Mouse (Mus musculus): ENCODE measurements around the gene Ifitm6. TPM values are rescaled to one million over a fixed set of nuclear protein-coding genes. Genes with fewer than 3 reads are reported as not detected.
"Not testable (repeated sequence)": the region's sequence is repeated elsewhere in the genome, so short reads cannot be mapped to it uniquely, and the experiment has no call there.

The Ifitm6 gene
- total RNA-seq, 4 experiments from 2014 or later = not detected

GRCm38 (mm10) chr7:140971479-140972171 lies 46.1 kb downstream of the Ifitm6 start:
- no peak for DNase-seq (ENCODE audit: low spot score in 2 of 2)

- no peak for DNase-seq (ENCODE audit: low spot score in 2 of 2)
Measured at GRCm38 (mm10) chr7:140970931-140971330, 46.8 kb downstream of the Ifitm6 start.

- DNase-seq (ENCODE audit: low spot score in 2 of 2) = not testable (repeated sequence)
Measured at GRCm38 (mm10) chr7:140968710-140969109, 49.0 kb downstream of the Ifitm6 start.

GRCm38 (mm10) chr7:140967862-140968591 lies 49.7 kb downstream of the Ifitm6 start:
- DNase-seq (ENCODE audit: low spot score in 2 of 2) = no peak

- DNase-seq (ENCODE audit: low spot score in 2 of 2) = no peak
Measured at GRCm38 (mm10) chr7:140966921-140967320, 50.8 kb downstream of the Ifitm6 start, which contains the start of gene Ifitm1. Gene Ifitm1, plus strand, starts transcription at chr7:140967221.

Other genes with a start within 250 kb of the Ifitm6 start
- not detected for gene Syce1, start 230.1 kb downstream of the Ifitm6 start, total RNA-seq (2022)
- gene Zfp941, start 195.7 kb downstream of the Ifitm6 start, total RNA-seq (2022) = under 1 TPM in 1 of 4 experiments, not detected in 3; 0.11 TPM
- not detected for gene Urah, start 182.9 kb downstream of the Ifitm6 start, total RNA-seq (2022)
- not detected for gene Scgb1c1, start 172.4 kb downstream of the Ifitm6 start, total RNA-seq (2022)
- gene Odf3, start 170.1 kb downstream of the Ifitm6 start, total RNA-seq (2022) = not detected
- not detected for gene Gm45785, start 161.6 kb downstream of the Ifitm6 start, total RNA-seq (2022)
- gene Ric8a, start 161.0 kb downstream of the Ifitm6 start, total RNA-seq (2022) = 10 to 100 TPM; 11.8 to 13.5 (median 13.1) TPM
- gene Bet1l, start 160.3 kb downstream of the Ifitm6 start, total RNA-seq (2022) = 1 to 10 TPM; 6.5 to 7.7 (median 6.8) TPM
- gene Psmd13, start 136.0 kb downstream of the Ifitm6 start, total RNA-seq (2022) = 10 to 100 TPM; 85.3 to 96.3 (median 89.9) TPM
- 10 to 100 TPM; 18.7 to 23.2 (median 22.2) TPM for gene Sirt3, start 135.6 kb downstream of the Ifitm6 start, total RNA-seq (2022)
- 1,000 to 10,000 TPM; 1,780 to 2,019 (median 1,893) TPM for gene Cox8b, start 117.5 kb downstream of the Ifitm6 start, total RNA-seq (2022)
- under 1 TPM in 1 of 4 experiments, not detected in 3; 0.08 TPM for gene Nlrp6, start 97.0 kb downstream of the Ifitm6 start, total RNA-seq (2022)
- gene Pgghg, start 76.5 kb downstream of the Ifitm6 start, total RNA-seq (2022) = 1 to 10 TPM; 1.4 to 2.8 (median 2.2) TPM
- under 1 TPM in 2 of 4 experiments, not detected in 2; 0.34 to 0.53 TPM for gene Ifitm5, start 67.6 kb downstream of the Ifitm6 start, total RNA-seq (2022)
- not detected for gene Gm45717, start 62.0 kb downstream of the Ifitm6 start, total RNA-seq (2022)
- gene Ifitm2, start 61.9 kb downstream of the Ifitm6 start, total RNA-seq (2022) = 10 to 100 TPM; 25.1 to 51.9 (median 30.1) TPM
- under 1 TPM; 0.34 to 0.99 (median 0.77) TPM for gene Ifitm1, start 50.7 kb downstream of the Ifitm6 start, total RNA-seq (2022)
- gene Ifitm3, start 7.2 kb downstream of the Ifitm6 start, total RNA-seq (2022) = 10 to 100 TPM; 20.8 to 38.8 (median 27.1) TPM
- gene Gm17387, start 11.2 kb upstream of the Ifitm6 start, total RNA-seq (2022) = not detected
- gene B4galnt4, start 43.2 kb upstream of the Ifitm6 start, total RNA-seq (2022) = under 1 TPM in 2 of 4 experiments, not detected in 2; 0.20 to 0.59 TPM
- gene Pkp3, start 60.3 kb upstream of the Ifitm6 start, total RNA-seq (2022) = not detected
- gene Sigirr, start 82.6 kb upstream of the Ifitm6 start, total RNA-seq (2022) = 1 to 10 TPM; 1.4 to 1.6 (median 1.5) TPM
- not detected for gene Ano9, start 99.9 kb upstream of the Ifitm6 start, total RNA-seq (2022)
- 10 to 100 TPM; 18.6 to 26.4 (median 22.0) TPM for gene Ptdss2, start 104.5 kb upstream of the Ifitm6 start, total RNA-seq (2022)
- gene Rnh1, start 154.9 kb upstream of the Ifitm6 start, total RNA-seq (2022) = 10 to 100 TPM; 51.3 to 63.6 (median 53.6) TPM
- gene Hras, start 176.1 kb upstream of the Ifitm6 start, total RNA-seq (2022) = 100 to 1,000 TPM; 112 to 158 (median 132) TPM
- 1 to 10 TPM; 1.4 to 2.5 (median 2.0) TPM for gene Lrrc56, start 176.2 kb upstream of the Ifitm6 start, total RNA-seq (2022)
- not detected for gene Lmntd2, start 196.2 kb upstream of the Ifitm6 start, total RNA-seq (2022)
- gene Rassf7, start 197.9 kb upstream of the Ifitm6 start, total RNA-seq (2022) = under 1 TPM in 2 of 4 experiments, not detected in 2; 0.38 to 0.56 TPM
- 10 to 100 TPM; 16.8 to 25.3 (median 19.4) TPM for gene Phrf1, start 210.9 kb upstream of the Ifitm6 start, total RNA-seq (2022)
- gene Irf7, start 248.6 kb upstream of the Ifitm6 start, total RNA-seq (2022) = under 1 TPM; 0.27 to 0.80 (median 0.50) TPM

Data from gastrocnemius, adult 8-10 months (tissue).